Mouse (Mus musculus): ENCODE results near the gene Tmod4.

Tmod4 gene

DNA sequence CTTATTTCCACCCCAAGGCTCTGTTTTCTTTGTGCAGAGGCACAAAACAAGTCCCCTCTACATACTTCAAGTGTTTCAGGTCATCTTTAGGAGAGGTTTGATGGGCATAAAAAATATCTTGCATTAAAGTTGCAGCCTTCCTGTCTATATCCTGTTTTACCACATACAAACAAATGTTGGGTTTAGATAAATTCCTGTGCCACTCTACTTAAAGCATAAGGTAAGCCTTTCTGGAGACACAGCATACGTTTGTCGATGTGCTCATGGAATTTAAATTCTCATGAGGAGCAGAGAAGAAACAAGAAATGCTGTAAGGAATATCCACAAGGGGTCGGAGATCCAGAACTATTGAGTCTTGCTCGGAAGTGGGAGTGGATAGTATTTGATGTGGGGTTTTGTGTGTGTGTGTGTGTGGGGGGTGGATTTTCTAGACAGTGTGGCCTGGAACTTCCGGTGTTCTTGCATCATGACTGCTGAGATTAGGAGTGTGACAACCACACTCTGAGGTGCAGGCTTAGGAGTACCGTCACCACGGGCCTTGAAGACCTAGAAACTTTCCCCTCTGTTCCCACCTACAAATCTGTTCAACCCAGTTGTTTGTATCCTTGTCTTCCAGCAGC is 11.3 kb downstream of the Tmod4 start:
- in situ Hi-C loops (cut with MboI; ENCODE audit: unreplicated experiment in 2 of 2): loop anchor here in 1 of 2 experiments (25.0 kb wide), 1 partner anchor 127 kb away; the partner anchor contains the start of gene Bnipl

DNA sequence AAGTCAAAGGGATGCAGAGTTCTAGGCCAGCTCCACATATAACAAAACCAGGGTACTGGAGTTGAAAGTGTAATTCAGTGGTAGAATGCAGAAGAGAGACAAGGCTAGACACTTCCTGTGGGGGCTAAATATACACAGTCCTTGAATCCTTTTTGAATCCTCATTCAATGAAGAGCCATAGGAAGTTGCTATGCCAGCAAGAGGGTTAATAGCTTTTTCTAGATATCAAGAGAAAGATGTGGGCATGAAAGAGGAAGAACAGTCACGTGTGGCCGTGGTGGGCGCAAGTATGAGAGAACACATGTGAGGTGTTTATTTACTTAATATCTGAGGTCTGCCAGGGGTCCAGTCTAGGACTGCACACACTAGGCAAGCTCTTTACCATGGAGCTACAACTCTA is 12.1 kb downstream of the Tmod4 start:
- in situ Hi-C loops (cut with MboI; ENCODE audit: unreplicated experiment in 2 of 2): loop anchor here in 1 of 2 experiments (25.0 kb wide), 1 partner anchor 126 kb away; the partner anchor contains the start of gene Bnipl

GRCm38 (mm10) chr3:95139586-95140288 is 15.5 kb downstream of the Tmod4 start:
- in situ Hi-C loops (cut with MboI; ENCODE audit: unreplicated experiment in 2 of 2): loop anchor here (5.0 to 25.0 kb wide), 3 partner anchors 78 to 123 kb away; partner anchors contain the start of genes Bnipl (in 1 of the 2) and Gabpb2 (in 1 of the 2)

GRCm38 (mm10) chr3:95140289-95140595 is 16.0 kb downstream of the Tmod4 start:
- in situ Hi-C loops (cut with MboI; ENCODE audit: unreplicated experiment in 2 of 2): loop anchor here (5.0 to 25.0 kb wide), 3 partner anchors 77 to 122 kb away; partner anchors contain the start of genes Bnipl (in 1 of the 2) and Gabpb2 (in 1 of the 2)

DNA sequence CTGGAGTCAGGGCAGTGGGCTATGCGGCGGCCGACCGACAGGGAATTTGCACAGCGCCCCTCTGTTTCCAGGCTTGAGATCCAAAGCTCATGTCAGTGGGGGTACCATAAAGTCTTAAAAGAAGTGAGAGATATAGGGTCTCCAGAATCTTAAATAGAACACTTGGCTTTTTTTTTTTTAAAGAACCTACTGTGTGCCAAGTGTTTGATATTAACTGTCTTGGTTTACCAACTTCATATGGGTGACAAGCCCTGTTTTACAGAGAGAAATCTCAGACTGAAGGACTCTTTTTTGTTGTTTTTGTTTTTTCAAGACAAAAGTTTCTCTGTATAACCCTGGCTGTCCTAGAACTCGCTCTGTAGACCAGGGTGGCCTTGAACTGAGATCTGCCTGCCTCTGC is 16.5 kb downstream of the Tmod4 start:
- in situ Hi-C loops (cut with MboI; ENCODE audit: unreplicated experiment in 2 of 2): loop anchor here (5.0 to 25.0 kb wide), 3 partner anchors 77 to 122 kb away; partner anchors contain the start of genes Bnipl (in 1 of the 2) and Gabpb2 (in 1 of the 2)

DNA sequence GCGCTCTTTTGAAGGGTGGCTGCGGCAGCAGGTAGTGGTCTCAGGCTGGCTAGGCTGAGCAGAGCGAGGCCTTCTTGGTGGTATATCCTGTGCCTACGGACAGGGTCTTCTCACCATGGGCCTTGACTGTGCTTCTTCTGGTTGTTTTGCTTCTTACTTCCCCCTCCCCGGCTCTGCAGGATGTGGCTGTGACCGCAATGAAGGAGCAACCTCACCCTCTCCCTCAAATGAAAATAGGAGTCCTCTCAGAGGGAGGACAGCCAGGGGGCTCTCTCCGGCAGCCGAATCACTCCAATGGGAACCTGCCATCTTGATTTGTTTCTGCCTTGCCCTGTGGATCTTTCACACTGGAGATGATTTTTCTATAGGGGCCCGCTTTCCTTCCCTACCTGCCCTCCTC is 17.2 kb downstream of the Tmod4 start:
- in situ Hi-C loops (cut with MboI; ENCODE audit: unreplicated experiment in 2 of 2): loop anchor here (5.0 to 25.0 kb wide), 3 partner anchors 76 to 121 kb away; partner anchors contain the start of genes Bnipl (in 1 of the 2) and Gabpb2 (in 1 of the 2)

GRCm38 (mm10) chr3:95141952-95142616 is 17.8 kb downstream of the Tmod4 start, which contains the start of gene Tnfaip8l2:
Gene Tnfaip8l2, minus strand, starts transcription at chr3:95142360.
- in situ Hi-C loops (cut with MboI; ENCODE audit: unreplicated experiment in 2 of 2): loop anchor here (5.0 to 25.0 kb wide), 3 partner anchors 75 to 120 kb away; partner anchors contain the start of genes Bnipl (in 1 of the 2) and Gabpb2 (in 1 of the 2)

- in situ Hi-C loops (cut with MboI; ENCODE audit: unreplicated experiment in 2 of 2): loop anchor here (5.0 to 25.0 kb wide), 3 partner anchors 75 to 120 kb away; partner anchors contain the start of genes Bnipl (in 1 of the 2) and Gabpb2 (in 1 of the 2)
Observed at GRCm38 (mm10) chr3:95142617-95143011, 18.3 kb downstream of the Tmod4 start.

- in situ Hi-C loops (cut with MboI; ENCODE audit: unreplicated experiment in 2 of 2): loop anchor here in 1 of 2 experiments (5.0 to 25.0 kb wide), 2 partner anchors 91 to 114 kb away; partner anchors contain the start of gene Bnipl
Observed at GRCm38 (mm10) chr3:95147924-95148323, 23.6 kb downstream of the Tmod4 start.

GRCm38 (mm10) chr3:95153874-95154273 is 29.6 kb downstream of the Tmod4 start:
- in situ Hi-C loops (cut with MboI; ENCODE audit: unreplicated experiment in 2 of 2): loop anchor here in 1 of 2 experiments (10.0 kb wide), 1 partner anchor 99 kb away; no protein-coding TSS in a partner anchor

DNA sequence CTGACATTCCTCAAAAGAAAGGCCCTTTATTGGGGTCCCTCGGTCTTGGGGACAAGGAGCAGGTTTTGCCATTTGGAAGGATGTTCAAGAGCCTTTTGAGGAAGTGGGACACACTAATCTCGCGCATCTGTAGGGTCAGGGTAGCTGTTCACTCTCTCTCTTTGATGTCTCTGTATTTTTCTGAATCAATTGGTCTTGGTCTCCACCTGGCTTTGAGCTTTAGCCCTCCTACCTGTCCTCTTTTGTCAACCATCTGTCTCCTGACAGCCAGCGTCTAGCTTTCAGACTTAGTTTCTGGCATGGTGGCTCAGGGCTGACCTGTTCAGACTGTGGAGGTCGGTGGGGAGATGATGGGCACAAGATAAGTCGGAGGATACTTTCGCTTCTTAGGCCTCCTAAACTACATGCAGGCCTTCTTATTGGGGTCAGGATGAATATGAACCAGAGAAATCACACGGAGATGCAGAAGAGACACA is 35.3 kb downstream of the Tmod4 start:
- in situ Hi-C loops (cut with MboI; ENCODE audit: unreplicated experiment in 2 of 2): loop anchor here in 1 of 2 experiments (10.0 kb wide), 1 partner anchor 105 kb away; no protein-coding TSS in a partner anchor

GRCm38 (mm10) chr3:95159987-95160963 is 36.0 kb downstream of the Tmod4 start, which contains the start of gene Sema6c:
Gene Sema6c, plus strand, starts transcription at chr3:95160457.
- in situ Hi-C loops (cut with MboI; ENCODE audit: unreplicated experiment in 2 of 2): loop anchor here in 1 of 2 experiments (10.0 kb wide), 1 partner anchor 105 kb away; no protein-coding TSS in a partner anchor

- in situ Hi-C loops (cut with MboI; ENCODE audit: unreplicated experiment in 2 of 2): no loop called here
Observed at GRCm38 (mm10) chr3:95161041-95161551, 36.8 kb downstream of the Tmod4 start.

GRCm38 (mm10) chr3:95161618-95162344 is 37.5 kb downstream of the Tmod4 start:
- in situ Hi-C loops (cut with MboI; ENCODE audit: unreplicated experiment in 2 of 2): no loop called here

DNA sequence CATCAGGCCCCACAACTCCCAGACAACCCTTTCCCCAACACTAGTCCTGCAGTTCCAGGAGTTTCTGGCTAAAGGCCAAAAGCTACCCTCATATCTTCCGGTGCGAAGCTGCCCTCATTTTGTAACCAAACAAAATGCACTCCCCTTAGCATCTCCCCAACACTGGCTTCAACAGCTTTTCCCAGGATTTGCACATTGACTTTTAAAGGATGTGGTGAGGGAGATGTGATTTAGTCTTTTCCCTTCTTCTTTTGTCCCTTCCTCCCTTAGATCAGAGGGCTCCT is 38.0 kb downstream of the Tmod4 start:
- in situ Hi-C loops (cut with MboI; ENCODE audit: unreplicated experiment in 2 of 2): no loop called here

DNA sequence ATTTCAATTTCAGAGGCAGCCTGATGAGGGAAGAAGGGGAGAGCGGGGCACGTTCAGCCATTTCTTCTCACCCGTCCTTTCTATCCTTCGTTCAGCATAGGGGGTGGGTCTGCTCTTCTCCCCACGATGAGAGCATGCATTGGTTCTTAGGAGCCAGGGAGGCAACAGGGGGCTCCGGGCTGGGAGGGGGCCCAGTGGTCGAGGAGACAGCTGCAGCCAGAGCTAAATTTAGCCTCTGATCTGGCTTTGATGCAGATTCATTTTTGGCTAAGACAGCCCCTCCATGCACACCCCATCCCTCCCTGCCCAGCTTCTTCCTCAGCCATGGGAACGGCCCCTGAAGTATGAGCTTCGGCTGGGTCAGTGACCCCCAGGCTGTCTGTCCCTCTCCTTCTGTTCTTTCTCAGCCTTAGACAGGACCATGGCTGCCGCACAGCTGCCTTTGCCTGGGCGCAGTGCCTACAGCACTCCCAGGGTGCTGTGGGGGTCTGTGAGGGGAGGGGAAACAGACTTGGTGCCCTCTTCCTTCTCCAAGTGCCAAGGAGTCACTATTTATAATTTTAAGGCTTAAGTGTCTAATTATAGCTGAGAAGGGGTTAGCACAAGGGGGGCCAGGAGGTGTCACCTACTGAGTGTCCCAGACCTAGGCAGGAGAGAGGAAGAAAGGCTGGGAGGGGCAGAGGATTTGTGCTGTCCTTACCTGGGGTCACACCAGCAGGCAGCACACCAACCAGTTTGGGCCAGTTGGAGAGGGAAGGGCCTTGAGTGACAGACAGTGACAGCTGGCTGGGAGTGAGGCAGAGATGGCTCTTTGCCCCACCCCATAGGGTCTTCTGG is 39.4 kb downstream of the Tmod4 start:
- in situ Hi-C loops (cut with MboI; ENCODE audit: unreplicated experiment in 2 of 2): no loop called here

- in situ Hi-C loops (cut with MboI; ENCODE audit: unreplicated experiment in 2 of 2): no loop called here
Observed at GRCm38 (mm10) chr3:95164256-95164550, 39.9 kb downstream of the Tmod4 start.

DNA sequence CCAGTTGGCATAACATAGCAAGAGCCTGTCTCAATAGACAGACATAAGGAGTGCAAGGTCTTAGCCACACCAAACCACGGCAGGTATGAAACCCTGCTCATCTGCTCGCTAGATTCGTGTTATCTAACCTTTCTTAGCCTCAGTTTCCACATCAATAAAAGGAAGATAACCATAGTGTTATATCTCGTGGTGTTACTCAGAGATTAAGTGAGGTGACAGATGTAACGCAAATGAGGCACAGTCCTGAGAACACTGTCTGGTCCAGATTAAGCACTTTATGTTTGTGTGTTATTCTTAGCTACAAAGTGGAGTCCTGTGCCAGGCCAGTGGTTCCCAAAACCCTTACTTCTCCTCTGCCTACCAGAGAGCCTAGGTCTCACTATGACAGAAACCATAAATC is 40.6 kb downstream of the Tmod4 start:
- in situ Hi-C loops (cut with MboI; ENCODE audit: unreplicated experiment in 2 of 2): no loop called here
